Mouse (Mus musculus) forebrain, embryonic 10.5 days (tissue): Measurements from ENCODE around the gene Eps15. TPM values are rescaled to one million over a fixed set of nuclear protein-coding genes. Genes with fewer than 3 reads are reported as not detected.

ENCODE experiments used
- DNase-seq: peaks from one replicate; pipeline ENCODE4 v3.0.0-alpha.2; 2017; ENCODE audit warnings: low spot score; ENCODE audit errors: extremely low spot score
- H3K27ac ChIP-seq: fragments of 300-500 bp; sonication (generic); 2 replicates; pipeline ENCODE4 v1.5.1; 2016; ENCODE audit warnings: mild to moderate bottlenecking
- H3K27me3 ChIP-seq: fragments of 300-500 bp; sonication (generic); 2 replicates; pipeline ENCODE4 v1.6.1; 2016; ENCODE audit warnings: mild to moderate bottlenecking; ENCODE audit not compliant: poor library complexity, severe bottlenecking
- H3K36me3 ChIP-seq: fragments of 300-500 bp; sonication (generic); replicated peaks from 2 replicates; pipeline ENCODE4 v1.6.1; 2016; ENCODE audit warnings: mild to moderate bottlenecking, moderate library complexity
- H3K4me1 ChIP-seq: fragments of 300-500 bp; sonication (generic); 2 replicates; pipeline ENCODE4 v1.6.1; 2016
- H3K4me3 ChIP-seq: fragments of 300-500 bp; sonication (generic); 2 replicates; pipeline ENCODE4 v1.5.1; 2016; ENCODE audit warnings: mild to moderate bottlenecking, moderate library complexity
- H3K9me3 ChIP-seq: fragments of 300-500 bp; sonication (generic); 2 replicates; pipeline ENCODE4 v1.6.1; 2016; ENCODE audit warnings: mild to moderate bottlenecking, moderate library complexity
- WGBS: fragments of 180-500 bp; shearing (Covaris S2); methylation state at CpG from one replicate; pipeline ENCODE4 v1.1.7; 2016; 5-methylcytosine and 5-hydroxymethylcytosine counted together
- polyA plus RNA-seq: library from polyadenylated mRNA; unstranded; fragments of >200 nt; fragmentation: Nextera tagmentation; extraction: Ambion mirVana; gene quantifications from 2 replicates; pipeline ENCODE4 v1.2.1, GENCODE M21; 2016

Gene Eps15
- polyA plus RNA-seq, 1 experiment from 2014 or later: 32.8 TPM

DNA sequence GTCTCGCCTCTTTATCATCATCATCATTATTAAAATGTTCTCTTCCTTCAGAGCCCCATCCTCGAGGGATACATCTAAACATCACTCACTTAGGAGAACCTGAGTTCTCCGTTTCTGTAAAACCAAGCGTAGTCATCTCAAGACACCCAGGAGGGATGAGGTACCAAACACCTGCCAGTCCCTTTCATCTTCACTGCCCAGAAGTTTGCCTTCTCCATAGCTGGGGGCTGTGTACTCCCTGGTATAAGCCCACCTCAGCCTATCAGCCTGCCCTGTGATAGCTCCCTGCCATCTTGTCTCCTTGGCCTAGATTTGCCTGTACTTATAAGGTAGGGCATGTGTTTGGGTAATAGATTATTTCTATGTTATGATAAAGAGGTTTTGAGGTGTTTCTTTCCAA, 1.1 kb downstream of the Eps15 start:
- Histone ChIP-seq H3K27ac (no peak overlapping the region), H3K36me3 (no peaks in the 10 kb centered on the region; the same call in 1 of the 2 replicates), H3K27me3 (peaks cover 12% of the 10 kb centered on the region), H3K4me3 (peak overlapping the region; percentile 91), H3K4me1 (peaks cover 8% of the 10 kb centered on the region), H3K9me3 (no peaks in the 10 kb centered on the region)
- WGBS: 10% methylated on average over 4 of the region's 4 CpGs
- DNase-seq: no peak

DNA sequence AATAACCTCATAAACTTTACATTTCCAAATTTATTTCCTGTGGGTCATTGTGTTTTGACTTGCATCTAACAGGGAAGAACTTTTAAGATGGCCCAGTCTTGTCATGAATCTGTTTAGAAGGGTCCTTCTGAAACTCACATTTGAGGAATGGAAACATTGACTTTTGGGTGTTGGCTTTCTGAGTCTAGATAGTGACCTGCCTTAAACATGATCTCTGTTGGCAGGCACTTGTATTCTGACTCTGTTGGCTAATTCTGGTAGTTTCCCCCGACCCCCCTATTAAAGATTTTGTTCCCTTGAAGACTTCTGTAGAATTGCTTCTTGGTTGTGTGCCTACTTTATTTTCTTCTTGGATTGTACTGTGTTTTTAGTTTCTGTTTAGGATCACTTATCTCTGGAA, 1.9 kb downstream of the Eps15 start:
- WGBS: 88% methylated on average over 1 of the region's 1 CpGs
- Histone ChIP-seq H3K4me3 (peak overlapping the region; percentile 91; the same call in 1 of the 2 replicates), H3K36me3 (no peaks in the 10 kb centered on the region; the same call in 1 of the 2 replicates), H3K9me3 (no peaks in the 10 kb centered on the region), H3K4me1 (peaks cover 8% of the 10 kb centered on the region), H3K27ac (no peak overlapping the region), H3K27me3 (peaks cover 12% of the 10 kb centered on the region)
- DNase-seq: no peak

DNA sequence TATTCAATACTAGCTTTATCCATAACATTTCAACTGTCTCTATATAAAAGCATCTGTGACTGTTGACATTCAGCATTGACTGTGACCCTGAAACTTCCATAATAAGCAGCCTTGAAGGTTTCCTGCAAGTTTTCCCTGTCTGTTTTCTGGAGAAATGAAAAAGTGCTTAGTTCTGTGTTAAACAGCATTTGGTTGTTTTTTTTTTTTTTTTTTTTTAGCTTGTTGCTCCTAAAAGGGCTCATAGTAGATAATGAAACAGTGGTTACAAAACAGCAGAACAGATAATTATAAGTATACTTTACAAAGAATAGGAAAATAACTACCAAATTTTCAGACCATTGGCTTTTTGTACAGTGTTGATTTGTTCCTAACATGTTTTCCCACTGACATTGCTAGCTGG, 14.6 kb downstream of the Eps15 start:
- H3K4me1 ChIP-seq: no peaks in the 10 kb centered on the region
- H3K27ac ChIP-seq: no peak overlapping the region
- no peaks in the 10 kb centered on the region for H3K36me3 ChIP-seq
- H3K9me3 ChIP-seq: no peaks in the 10 kb centered on the region
- no peak overlapping the region for H3K4me3 ChIP-seq
- no peak for DNase-seq
- no peaks in the 10 kb centered on the region for H3K27me3 ChIP-seq

DNA sequence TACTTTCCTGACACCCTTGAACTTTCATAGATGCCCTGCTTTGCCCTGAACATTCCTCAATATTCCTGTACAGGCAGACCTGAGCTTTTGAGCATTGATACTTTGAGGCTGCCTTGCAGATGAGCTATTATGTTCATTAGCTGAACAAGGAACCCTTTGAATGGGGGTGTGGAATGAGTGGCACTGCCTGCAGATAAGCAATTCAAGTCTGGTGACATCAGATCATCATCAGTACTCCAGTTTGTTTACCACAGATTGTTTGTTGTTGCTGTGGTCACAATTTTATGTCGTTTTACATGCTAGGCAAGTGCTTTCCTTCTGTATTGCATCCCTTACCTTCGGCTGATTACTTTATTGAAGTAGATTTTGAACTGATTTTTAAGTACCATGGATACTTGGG, 16.4 kb downstream of the Eps15 start:
- Histone ChIP-seq H3K27ac (no peak overlapping the region), H3K9me3 (no peaks in the 10 kb centered on the region), H3K4me1 (no peaks in the 10 kb centered on the region), H3K4me3 (no peak overlapping the region), H3K36me3 (no peaks in the 10 kb centered on the region), H3K27me3 (no peaks in the 10 kb centered on the region)
- WGBS: 83% methylated on average over 2 of the region's 2 CpGs
- DNase-seq: no peak

DNA sequence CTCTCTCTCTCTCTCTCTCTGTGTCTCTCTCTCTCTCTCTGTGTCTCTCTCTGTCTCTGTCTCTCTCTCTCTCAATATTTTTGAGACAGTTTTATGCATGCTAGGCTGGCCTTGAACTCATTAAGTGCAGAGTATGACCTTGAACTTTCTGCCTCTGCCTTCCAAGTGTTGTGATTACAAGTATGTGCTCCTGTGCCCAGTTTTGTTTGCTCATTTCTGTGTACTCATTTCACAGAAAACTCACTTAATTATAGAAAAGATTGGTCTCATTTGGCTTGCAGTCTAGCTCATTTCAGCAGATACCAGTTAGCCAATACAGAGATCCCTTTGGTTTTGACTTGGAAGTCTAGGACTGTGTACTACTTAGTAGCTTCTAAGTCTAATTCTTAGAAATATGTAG, 19.1 kb downstream of the Eps15 start:
- H3K27me3 ChIP-seq: no peaks in the 10 kb centered on the region
- no peak for DNase-seq
- no peaks in the 10 kb centered on the region for H3K4me1 ChIP-seq
- H3K9me3 ChIP-seq: no peaks in the 10 kb centered on the region
- no peak overlapping the region for H3K27ac ChIP-seq
- no peak overlapping the region for H3K4me3 ChIP-seq
- no peaks in the 10 kb centered on the region for H3K36me3 ChIP-seq

DNA sequence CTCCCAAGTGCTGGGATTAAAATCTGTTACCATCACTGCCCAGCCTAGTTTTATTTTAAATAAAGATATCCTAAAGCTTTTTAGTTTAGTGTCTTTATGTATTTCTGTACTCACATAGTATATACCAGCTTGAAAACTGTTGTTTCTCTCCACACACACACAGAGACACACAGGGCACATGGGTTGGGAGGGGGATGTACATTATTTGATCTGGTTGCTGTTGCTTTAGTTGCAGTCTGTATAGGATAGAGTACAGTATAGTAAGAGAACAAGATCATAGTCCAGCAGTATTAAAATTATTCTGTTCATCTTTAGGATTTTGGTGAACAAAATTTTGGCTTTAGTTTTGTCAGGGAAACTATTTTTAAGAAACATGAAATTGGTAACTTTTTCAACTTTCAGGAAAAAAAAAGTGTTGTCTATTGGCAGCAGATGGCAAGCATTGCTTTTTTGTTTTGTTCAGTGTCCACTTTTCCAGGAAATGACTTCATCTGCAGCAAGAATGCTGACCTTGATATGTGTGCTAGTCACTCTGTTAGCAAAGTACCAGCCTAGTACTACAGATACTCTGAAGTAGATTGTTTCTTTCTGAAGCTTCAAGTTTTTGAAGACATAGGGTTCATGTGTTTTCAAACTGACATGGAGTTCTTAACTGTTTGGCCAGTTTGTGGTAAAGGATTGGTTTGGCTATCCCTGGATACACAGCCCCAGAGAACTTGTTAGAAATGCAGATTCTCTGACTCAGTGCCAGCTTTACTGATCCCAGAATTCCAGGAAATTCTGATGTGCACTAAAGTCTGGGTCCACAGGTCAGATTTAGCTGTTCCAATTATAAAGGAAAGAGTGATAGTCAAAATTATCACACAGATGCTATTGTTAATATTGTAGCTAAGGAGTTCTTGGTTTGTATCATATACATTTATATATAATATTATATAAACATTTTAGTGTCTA, 37.1 kb downstream of the Eps15 start:
- H3K9me3 ChIP-seq: no peaks in the 10 kb centered on the region
- H3K4me1 ChIP-seq: no peaks in the 10 kb centered on the region
- no peak for DNase-seq
- H3K4me3 ChIP-seq: no peak overlapping the region
- peaks cover 5% of the 10 kb centered on the region; the same call in 1 of the 2 replicates for H3K36me3 ChIP-seq
- H3K27me3 ChIP-seq: no peaks in the 10 kb centered on the region
- no peak overlapping the region for H3K27ac ChIP-seq

DNA sequence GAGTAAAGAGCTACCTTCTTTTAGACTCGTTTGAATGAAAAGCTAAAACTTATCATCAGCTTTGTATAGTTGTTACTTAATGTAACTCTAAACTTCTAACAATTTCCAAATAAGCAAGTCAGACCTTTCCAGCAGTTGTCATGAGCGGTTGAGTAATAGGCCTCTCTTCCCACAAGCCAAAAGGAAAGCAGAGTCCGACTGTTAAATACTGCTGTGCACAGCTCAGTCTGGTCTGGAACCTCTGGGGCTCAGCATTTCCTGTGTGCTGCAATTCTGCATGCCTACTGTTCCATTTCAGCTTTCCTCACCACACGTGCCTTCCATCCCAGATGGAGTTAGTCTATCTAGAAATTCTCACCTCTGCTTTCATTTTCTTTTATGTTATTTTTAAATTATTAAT, 56.7 kb downstream of the Eps15 start:
- DNase-seq: no peak

DNA sequence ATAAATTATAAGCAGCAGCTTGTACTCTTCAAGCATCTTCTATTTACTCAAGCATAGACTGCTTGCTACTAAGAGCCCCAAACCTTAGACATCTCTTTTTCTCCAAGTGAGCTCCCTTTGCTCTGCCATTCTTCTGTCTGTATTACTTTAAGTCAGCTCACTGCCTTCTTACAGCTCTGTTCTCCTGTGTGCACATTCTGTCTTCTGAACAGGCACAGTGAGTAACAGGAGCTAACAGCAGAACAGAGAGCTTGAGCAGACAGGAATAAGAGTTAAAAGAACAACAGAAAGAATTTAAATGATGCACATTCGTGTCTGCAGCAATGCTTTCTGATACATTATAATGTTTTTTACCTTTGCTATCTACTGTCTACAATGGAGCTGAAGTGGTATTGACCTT, 61.2 kb downstream of the Eps15 start:
- Histone ChIP-seq H3K9me3 (no peaks in the 10 kb centered on the region), H3K36me3 (0 out of 2 replicates have a peak, but pooled peaks cover 3% of the 10 kb centered on the region), H3K4me3 (no peak overlapping the region), H3K27me3 (no peaks in the 10 kb centered on the region), H3K27ac (no peak overlapping the region), H3K4me1 (peaks cover 8% of the 10 kb centered on the region; the same call in 1 of the 2 replicates)
- no peak for DNase-seq
- 88% methylated on average over 1 of the region's 1 CpGs for WGBS

More for the DNA sequence above, 56.7 kb downstream of the Eps15 start:
- Histone ChIP-seq H3K36me3 (peaks cover 11% of the 10 kb centered on the region), H3K4me1 (no peaks in the 10 kb centered on the region), H3K9me3 (no peaks in the 10 kb centered on the region), H3K27ac (no peak overlapping the region), H3K27me3 (no peaks in the 10 kb centered on the region), H3K4me3 (no peak overlapping the region)
- WGBS: 86% methylated on average over 4 of the region's 4 CpGs

DNA sequence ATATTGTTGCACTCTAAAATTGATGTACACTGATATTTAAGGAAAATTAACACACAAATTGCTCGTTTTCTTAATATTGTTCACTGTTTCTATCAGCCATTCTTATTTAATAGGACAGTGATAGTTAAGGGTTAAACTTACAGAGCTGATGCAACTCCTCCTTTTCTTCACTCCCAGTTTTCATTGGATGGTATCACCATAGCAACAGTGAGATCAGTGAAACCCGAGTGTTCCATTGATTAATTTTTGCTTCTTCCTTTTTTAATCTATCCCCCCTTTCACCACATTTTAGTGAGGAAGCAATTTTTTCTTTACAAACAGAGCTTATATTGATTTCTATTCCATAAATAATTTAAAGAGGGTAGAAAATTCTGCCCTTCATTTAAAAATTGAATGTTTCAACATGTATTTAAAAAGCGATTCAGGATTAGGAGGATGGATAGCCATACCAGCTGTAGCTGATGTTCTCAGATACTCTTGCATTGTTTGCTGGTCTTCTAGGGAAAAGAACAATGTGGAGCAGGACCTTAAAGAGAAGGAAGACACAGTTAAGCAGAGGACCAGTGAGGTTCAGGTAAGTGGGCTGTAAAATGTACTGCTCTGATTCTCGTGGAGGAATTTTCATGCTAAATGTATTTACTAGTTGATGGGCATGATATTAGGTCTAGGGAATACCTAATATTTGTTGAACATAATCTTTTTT, 62.9 kb downstream of the Eps15 start:
- DNase-seq: no peak
- Histone ChIP-seq H3K36me3 (0 out of 2 replicates have a peak, but pooled peaks cover 3% of the 10 kb centered on the region), H3K27me3 (no peaks in the 10 kb centered on the region), H3K4me3 (peak overlapping the region; percentile 31), H3K9me3 (no peaks in the 10 kb centered on the region), H3K27ac (peak overlapping the region; percentile 30; the same call in 1 of the 2 replicates), H3K4me1 (peaks cover 8% of the 10 kb centered on the region; the same call in 1 of the 2 replicates)
- 50% methylated on average over 4 of the region's 4 CpGs for WGBS

DNA sequence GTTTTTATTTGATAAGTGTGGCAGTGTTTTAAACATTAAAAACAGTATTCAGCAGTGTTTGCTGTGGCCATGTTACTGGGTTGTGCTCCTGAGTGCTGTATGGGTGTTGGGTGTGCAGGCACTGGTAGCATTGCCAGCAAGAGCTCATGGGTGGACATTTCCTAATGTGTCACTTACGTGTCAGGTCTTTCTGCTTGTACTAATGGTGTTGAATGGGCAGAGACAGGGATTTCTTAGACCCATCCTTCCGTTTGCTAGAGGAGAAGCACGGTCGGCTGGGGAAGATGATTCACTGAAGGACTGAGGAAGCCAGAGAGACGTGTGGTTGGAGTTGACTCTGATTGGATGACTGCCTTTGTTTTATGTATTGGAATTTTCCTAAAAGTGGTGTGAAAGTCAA, 63.8 kb downstream of the Eps15 start:
- Histone ChIP-seq H3K4me1 (peaks cover 8% of the 10 kb centered on the region; the same call in 1 of the 2 replicates), H3K36me3 (0 out of 2 replicates have a peak, but pooled peaks cover 1% of the 10 kb centered on the region), H3K27me3 (no peaks in the 10 kb centered on the region), H3K4me3 (no peak overlapping the region), H3K9me3 (no peaks in the 10 kb centered on the region), H3K27ac (no peak overlapping the region)
- DNase-seq: no peak
- 86% methylated on average over 5 of the region's 5 CpGs for WGBS

DNA sequence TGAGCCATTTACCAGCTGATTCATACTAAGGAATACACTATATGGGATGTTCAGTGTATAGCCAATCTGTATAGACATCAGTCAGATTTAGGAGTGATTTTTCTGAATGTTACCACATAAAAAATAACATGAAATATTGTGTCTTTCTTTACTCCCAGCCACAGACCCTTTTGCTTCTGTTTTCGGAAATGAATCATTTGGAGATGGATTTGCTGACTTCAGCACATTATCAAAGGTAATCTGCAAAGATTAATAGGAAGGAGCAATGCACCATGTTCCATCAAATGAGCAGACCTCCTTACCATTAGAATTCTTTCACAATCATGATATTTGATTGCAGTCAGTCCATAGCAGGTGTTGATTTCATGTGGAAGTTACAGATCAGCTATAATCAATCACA, 98.0 kb downstream of the Eps15 start:
- Histone ChIP-seq H3K27ac (no peak overlapping the region), H3K27me3 (no peaks in the 10 kb centered on the region), H3K9me3 (no peaks in the 10 kb centered on the region), H3K4me3 (no peak overlapping the region), H3K4me1 (no peaks in the 10 kb centered on the region), H3K36me3 (peaks cover 24% of the 10 kb centered on the region)
- 89% methylated on average over 1 of the region's 1 CpGs for WGBS
- no peak for DNase-seq

DNA sequence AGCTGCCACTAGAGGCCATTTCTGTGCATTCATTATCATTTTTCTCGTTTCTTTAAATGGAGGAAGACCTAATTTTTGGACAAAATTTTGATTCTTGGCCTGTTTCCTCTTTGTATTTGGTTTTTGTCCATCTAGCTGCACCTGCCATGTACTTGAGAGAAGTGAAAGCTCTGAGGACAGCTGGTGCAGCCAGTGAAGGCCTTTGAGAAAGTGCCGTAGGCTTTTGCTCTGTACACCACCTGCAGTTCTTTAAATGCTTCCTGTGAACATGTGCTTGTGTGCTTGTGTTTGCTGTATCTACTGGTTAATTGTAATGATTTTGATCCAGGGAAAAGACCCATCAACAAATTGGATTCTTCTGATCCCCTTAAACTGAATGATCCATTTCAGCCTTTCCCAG, 102.4 kb downstream of the Eps15 start:
- Histone ChIP-seq H3K36me3 (peaks cover 17% of the 10 kb centered on the region), H3K27me3 (no peaks in the 10 kb centered on the region), H3K4me1 (peaks cover 8% of the 10 kb centered on the region), H3K9me3 (no peaks in the 10 kb centered on the region), H3K4me3 (no peak overlapping the region), H3K27ac (no peak overlapping the region)
- DNase-seq: no peak
- WGBS: 83% methylated on average over 2 of the region's 2 CpGs

DNA sequence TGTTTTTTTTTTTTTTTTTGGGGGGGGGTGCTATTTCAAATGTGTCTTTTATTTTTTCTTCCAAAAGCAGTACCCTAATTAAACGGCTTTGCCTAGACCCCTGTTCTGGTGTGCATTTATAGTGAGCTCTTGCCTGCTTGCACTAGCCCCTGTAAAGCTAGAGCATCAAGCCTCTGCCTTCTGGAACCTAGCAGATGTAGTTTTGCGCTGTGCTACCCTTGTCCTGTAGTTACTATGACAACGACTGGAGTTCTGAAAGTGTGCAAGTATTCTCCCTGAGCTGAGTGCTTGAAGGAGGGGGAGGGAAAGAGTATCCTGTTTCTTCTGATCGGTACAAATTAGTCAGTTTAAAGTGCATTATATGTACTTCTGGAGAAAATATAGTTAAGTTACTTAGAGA, 105.5 kb downstream of the Eps15 start:
- 55% methylated on average over 4 of the region's 4 CpGs for WGBS

More for the DNA sequence above, 105.5 kb downstream of the Eps15 start:
- Histone ChIP-seq H3K27me3 (no peaks in the 10 kb centered on the region), H3K4me3 (no peak overlapping the region), H3K4me1 (peaks cover 8% of the 10 kb centered on the region), H3K36me3 (no peaks in the 10 kb centered on the region), H3K27ac (no peak overlapping the region), H3K9me3 (no peaks in the 10 kb centered on the region)
- DNase-seq: no peak
